Mouse (Mus musculus) MEL (cell line): ENCODE measurements around the gene Vps37b. TPM values are rescaled to one million over a fixed set of nuclear protein-coding genes. Genes with fewer than 3 reads are reported as not detected.
A peak's percentile ranks its signal among the peaks of the same experiment; 100 is the strongest.

Source experiments
- DNase-seq: peaks from one replicate; pipeline ENCODE4 v3.0.0; 2011; ENCODE audit warnings: low read depth, low spot score
- H3K27ac ChIP-seq: 2 replicates; pipeline ENCODE4 v1.5.1; 2012; ENCODE audit warnings: low read depth, mild to moderate bottlenecking, control low read depth, low read length, moderate library complexity; ENCODE audit not compliant: control insufficient read depth
- H3K27me3 ChIP-seq, 2 experiments: fragments of 150-350 bp in 1 of 2; sonication (generic) in 1 of 2; 2 replicates each; pipeline ENCODE4 v1.6.1; 2012; ENCODE audit warnings: low read length in 2 of 2, mild to moderate bottlenecking in 2 of 2, improper control_type of control experiment in 1 of 2, moderate library complexity in 1 of 2; ENCODE audit not compliant: insufficient read depth in 2 of 2, control insufficient read depth in 1 of 2
- H3K36me3 ChIP-seq, 2 experiments: 2 replicates each; pipeline ENCODE4 v1.6.1; 2012 to 2014; ENCODE audit warnings: low read length in 2 of 2, improper control_type of control experiment in 1 of 2, inconsistent platforms in 1 of 2, mild to moderate bottlenecking in 1 of 2; ENCODE audit not compliant: insufficient read depth in 2 of 2, control insufficient read depth in 1 of 2
- H3K4me1 ChIP-seq, 2 experiments: fragments of 150-350 bp in 1 of 2; sonication (generic) in 1 of 2; 2 replicates each; pipeline ENCODE4 v1.6.1; 2012; ENCODE audit warnings: low read length in 2 of 2, improper control_type of control experiment in 1 of 2, mild to moderate bottlenecking in 1 of 2; ENCODE audit not compliant: insufficient read depth in 2 of 2, control insufficient read depth in 1 of 2
- H3K4me3 ChIP-seq, 2 experiments: fragments of 150-350 bp in 1 of 2; sonication (generic) in 1 of 2; 2 replicates each; pipeline ENCODE4 v1.5.1; 2012; ENCODE audit warnings: low read depth in 2 of 2, low read length in 2 of 2, mild to moderate bottlenecking in 2 of 2, moderate library complexity in 2 of 2, control low read depth in 1 of 2, improper control_type of control experiment in 1 of 2; ENCODE audit not compliant: control insufficient read depth in 1 of 2, insufficient read depth in 1 of 2
- H3K79me2 ChIP-seq: 2 replicates; pipeline ENCODE4 v1.6.1; 2012; ENCODE audit warnings: mild to moderate bottlenecking, low read length, moderate library complexity; ENCODE audit not compliant: control insufficient read depth, poor library complexity, insufficient read depth
- H3K9ac ChIP-seq: 2 replicates; pipeline ENCODE4 v1.6.1; 2012; ENCODE audit warnings: low read depth, mild to moderate bottlenecking, control low read depth, low read length, moderate library complexity; ENCODE audit not compliant: control insufficient read depth, poor library complexity, severe bottlenecking
- H3K9me3 ChIP-seq: fragments of 150-350 bp; sonication (generic); replicated peaks from 2 replicates; pipeline ENCODE4 v1.6.1; 2012; ENCODE audit warnings: mild to moderate bottlenecking, low read length, improper control_type of control experiment, moderate library complexity; ENCODE audit not compliant: insufficient read depth
- BHLHE40 ChIP-seq: IDR thresholded peaks from 2 replicates; pipeline ENCODE4 v1.6.1; 2012; ENCODE audit warnings: low read depth, mild to moderate bottlenecking, inconsistent platforms, low read length, improper control_type of control experiment, borderline replicate concordance
- CHD1 ChIP-seq: IDR thresholded peaks from 2 replicates; pipeline ENCODE4 v1.6.1; 2012; ENCODE audit warnings: low read depth, mild to moderate bottlenecking, inconsistent platforms, low read length, improper control_type of control experiment
- CTCF ChIP-seq, 3 experiments: IDR thresholded peaks in 2 of 3; conservative IDR thresholded peaks in 1 of 3; 2 replicates each; pipeline ENCODE4 v1.5.1; 2011 to 2012; ENCODE audit warnings: low read length in 3 of 3, low read depth in 2 of 3, mild to moderate bottlenecking in 2 of 3, improper control_type of control experiment in 1 of 3, inconsistent platforms in 1 of 3, mixed read lengths in 1 of 3, moderate library complexity in 1 of 3; ENCODE audit not compliant: control insufficient read depth in 1 of 3, insufficient read depth in 1 of 3, poor library complexity in 1 of 3, severe bottlenecking in 1 of 3
- E2F4 ChIP-seq: IDR thresholded peaks from 2 replicates; pipeline ENCODE4 v1.6.1; 2011; ENCODE audit warnings: low read depth, low read length, improper control_type of control experiment, borderline replicate concordance
- ELF1 ChIP-seq: IDR thresholded peaks from 2 replicates; pipeline ENCODE4 v1.6.1; 2014; ENCODE audit warnings: low read depth, mild to moderate bottlenecking, inconsistent platforms, low read length, improper control_type of control experiment, moderate library complexity
- EP300 ChIP-seq, 2 experiments: IDR thresholded peaks; 2 replicates each; pipeline ENCODE4 v1.6.1; 2011; ENCODE audit warnings: improper control_type of control experiment in 2 of 2, low read length in 2 of 2, low read depth in 1 of 2, mild to moderate bottlenecking in 1 of 2
- ETS1 ChIP-seq: IDR thresholded peaks from 2 replicates; pipeline ENCODE4 v1.6.1; 2012; ENCODE audit warnings: low read depth, mild to moderate bottlenecking, inconsistent platforms, low read length, improper control_type of control experiment, moderate library complexity
- GABPA ChIP-seq: IDR thresholded peaks from 2 replicates; pipeline ENCODE4 v1.6.1; 2012; ENCODE audit warnings: low read depth, mild to moderate bottlenecking, inconsistent platforms, low read length, improper control_type of control experiment, moderate library complexity
- GATA1 ChIP-seq: IDR thresholded peaks from 2 replicates; pipeline ENCODE4 v1.6.1; 2011; ENCODE audit warnings: low read depth, low read length, improper control_type of control experiment
- HCFC1 ChIP-seq: IDR thresholded peaks from 2 replicates; pipeline ENCODE4 v1.6.1; 2012; ENCODE audit warnings: low read depth, mild to moderate bottlenecking, inconsistent platforms, low read length, improper control_type of control experiment, moderate library complexity
- JUND ChIP-seq: IDR thresholded peaks from 2 replicates; pipeline ENCODE4 v1.6.1; 2011; ENCODE audit warnings: low read depth, mild to moderate bottlenecking, improper control_type of control experiment, low read length
- KAT2A ChIP-seq: conservative IDR thresholded peaks from 2 replicates; pipeline ENCODE4 v1.6.1; 2012; ENCODE audit warnings: low read depth, low read length, improper control_type of control experiment, inconsistent platforms
- MAFK ChIP-seq: IDR thresholded peaks from 2 replicates; pipeline ENCODE4 v1.6.1; 2011; ENCODE audit warnings: low read depth, mild to moderate bottlenecking, low read length, improper control_type of control experiment, borderline replicate concordance
- MAX ChIP-seq: IDR thresholded peaks from 2 replicates; pipeline ENCODE4 v1.6.1; 2011; ENCODE audit warnings: low read length, improper control_type of control experiment
- MAZ ChIP-seq: IDR thresholded peaks from 2 replicates; pipeline ENCODE4 v1.6.1; 2012; ENCODE audit warnings: low read depth, mild to moderate bottlenecking, inconsistent platforms, low read length, improper control_type of control experiment
- MEF2A ChIP-seq: IDR thresholded peaks from 2 replicates; pipeline ENCODE4 v1.6.1; 2014; ENCODE audit warnings: low read depth, mild to moderate bottlenecking, inconsistent platforms, low read length, improper control_type of control experiment; ENCODE audit not compliant: poor library complexity, insufficient replicate concordance, severe bottlenecking; ENCODE audit errors: extremely low read depth
- MXI1 ChIP-seq: IDR thresholded peaks from 2 replicates; pipeline ENCODE4 v1.6.1; 2011; ENCODE audit warnings: mild to moderate bottlenecking, low read depth, low read length, improper control_type of control experiment
- MYB ChIP-seq: IDR thresholded peaks from 2 replicates; pipeline ENCODE4 v1.6.1; 2011; ENCODE audit warnings: mild to moderate bottlenecking, low read depth, low read length, improper control_type of control experiment
- NELFE ChIP-seq: IDR thresholded peaks from 2 replicates; pipeline ENCODE4 v1.6.1; 2011; ENCODE audit warnings: low read depth, low read length, improper control_type of control experiment
- POLR2A ChIP-seq, 2 experiments: IDR thresholded peaks; 2 replicates each; pipeline ENCODE4 v1.6.1; 2011 to 2012; ENCODE audit warnings: low read length in 2 of 2, mild to moderate bottlenecking in 2 of 2, control low read depth in 1 of 2, improper control_type of control experiment in 1 of 2, low read depth in 1 of 2, moderate library complexity in 1 of 2; ENCODE audit not compliant: control insufficient read depth in 1 of 2, insufficient read depth in 1 of 2, poor library complexity in 1 of 2
- POLR2AphosphoS2 ChIP-seq: IDR thresholded peaks from 2 replicates; pipeline ENCODE4 v1.6.1; 2011; ENCODE audit warnings: low read length, improper control_type of control experiment
- POLR2AphosphoS5 ChIP-seq: IDR thresholded peaks from 2 replicates; pipeline ENCODE4 v1.6.1; 2012; ENCODE audit warnings: low read depth, borderline replicate concordance, mild to moderate bottlenecking, inconsistent platforms, low read length, moderate library complexity, mixed read lengths
- RAD21 ChIP-seq: IDR thresholded peaks from 2 replicates; pipeline ENCODE4 v1.6.1; 2011; ENCODE audit warnings: mild to moderate bottlenecking, low read depth, low read length, improper control_type of control experiment
- RCOR1 ChIP-seq: IDR thresholded peaks from 2 replicates; pipeline ENCODE4 v1.6.1; 2012; ENCODE audit warnings: low read depth, mild to moderate bottlenecking, inconsistent platforms, low read length, improper control_type of control experiment
- SIN3A ChIP-seq: IDR thresholded peaks from 2 replicates; pipeline ENCODE4 v1.6.1; 2012; ENCODE audit warnings: low read length, improper control_type of control experiment, inconsistent platforms
- SMC3 ChIP-seq: IDR thresholded peaks from 2 replicates; pipeline ENCODE4 v1.6.1; 2011; ENCODE audit warnings: low read depth, low read length, improper control_type of control experiment
- TAL1 ChIP-seq: IDR thresholded peaks from 2 replicates; pipeline ENCODE4 v1.6.1; 2012; ENCODE audit warnings: mild to moderate bottlenecking, inconsistent platforms, low read length, moderate library complexity, mixed read lengths
- TBP ChIP-seq: IDR thresholded peaks from 2 replicates; pipeline ENCODE4 v1.8.0; 2011; ENCODE audit warnings: low read depth, low read length, improper control_type of control experiment
- TCF12 ChIP-seq: IDR thresholded peaks from 2 replicates; pipeline ENCODE4 v1.6.1; 2014; ENCODE audit warnings: low read depth, mild to moderate bottlenecking, inconsistent platforms, low read length, improper control_type of control experiment, moderate library complexity
- UBTF ChIP-seq: IDR thresholded peaks from 2 replicates; pipeline ENCODE4 v1.6.1; 2012; ENCODE audit warnings: low read depth, mild to moderate bottlenecking, inconsistent platforms, low read length, improper control_type of control experiment, moderate library complexity, borderline replicate concordance; ENCODE audit not compliant: insufficient read depth
- USF2 ChIP-seq, 2 experiments: IDR thresholded peaks; 2 replicates each; pipeline ENCODE4 v1.6.1; 2011 to 2012; ENCODE audit warnings: improper control_type of control experiment in 2 of 2, low read length in 2 of 2, borderline replicate concordance in 1 of 2, inconsistent platforms in 1 of 2, low read depth in 1 of 2, mild to moderate bottlenecking in 1 of 2; ENCODE audit not compliant: insufficient read depth in 1 of 2
- ZC3H11A ChIP-seq: IDR thresholded peaks from 2 replicates; pipeline ENCODE4 v1.6.1; 2012; ENCODE audit warnings: low read depth, mild to moderate bottlenecking, inconsistent platforms, low read length, improper control_type of control experiment
- ZKSCAN1 ChIP-seq: IDR thresholded peaks from 2 replicates; pipeline ENCODE4 v1.6.1; 2012; ENCODE audit warnings: low read depth, mild to moderate bottlenecking, inconsistent platforms, low read length, improper control_type of control experiment, moderate library complexity
- ZMIZ1 ChIP-seq: IDR thresholded peaks from 2 replicates; pipeline ENCODE4 v1.6.1; 2012; ENCODE audit warnings: low read depth, mild to moderate bottlenecking, inconsistent platforms, low read length, improper control_type of control experiment, moderate library complexity
- ZNF384 ChIP-seq: IDR thresholded peaks from 2 replicates; pipeline ENCODE4 v1.6.1; 2012; ENCODE audit warnings: low read depth, mild to moderate bottlenecking, inconsistent platforms, low read length, improper control_type of control experiment
- polyA plus RNA-seq, 2 experiments: library from polyadenylated mRNA; stranded (reverse) in 1 of 2; unstranded in 1 of 2; fragments of >175 nt in 1 of 2; fragments of >200 nt in 1 of 2; gene quantifications; 2 replicates each; pipeline versions ENCODE4 v1.2.1 to v1.2.4; 2012; ENCODE audit warnings: low replicate concordance in 2 of 2, low read depth in 1 of 2; ENCODE audit not compliant: insufficient read length in 2 of 2, insufficient read depth in 1 of 2, missing spikeins in 1 of 2
- total RNA-seq: library from RNA; depleted of rRNA; stranded (reverse); fragments of 300-350 nt; gene quantifications from 2 replicates; pipeline ENCODE4 v1.2.3, GENCODE M21; 2012

Vps37b gene
- total and polyA plus RNA-seq, 3 experiments, result 28.6 to 66.0 TPM; not detected in 1

- Histone ChIP-seq H3K27me3 (no peaks in the 10 kb centered on the region), H3K4me1 (peaks cover 29 to 64% of the 10 kb centered on the region in 2 experiments), H3K4me3 (peak overlapping the region; percentile 28 to 34), H3K9ac (peak overlapping the region; percentile 50), H3K79me2 (peaks cover 84% of the 10 kb centered on the region), H3K9me3 (no peaks in the 10 kb centered on the region), H3K36me3 (peaks cover 5 to 52% of the 10 kb centered on the region in 2 experiments), H3K27ac (peak overlapping the region; percentile 66)
- peak; percentile 94 for DNase-seq
- no peak for TF ChIP-seq POLR2A (IDR thresholded peaks at IDR 0.05; ENCODE audit: control insufficient read depth in 1 of 2, insufficient read depth in 1 of 2, low read depth in 1 of 2, low read length in 2 of 2, poor library complexity in 1 of 2)
- TF ChIP-seq TBP, result peak; percentile 68; the same call in 1 of the 2 replicates
- no peak for TF ChIP-seq SMC3
- TF ChIP-seq UBTF, result no peak
- TF ChIP-seq ZMIZ1, result no peak
- peak; percentile 55; the same call in 1 of the 2 replicates for TF ChIP-seq ZNF384
- TF ChIP-seq POLR2AphosphoS5, result no peak
- TF ChIP-seq CHD1, result no peak
- no peak for TF ChIP-seq MAZ
- no peak; the same call in 1 of the 2 replicates for TF ChIP-seq KAT2A
- TF ChIP-seq ZKSCAN1, result no peak
- TF ChIP-seq SIN3A, result peak; percentile 92
- TF ChIP-seq USF2 (IDR thresholded peaks at IDR 0.05; ENCODE audit: borderline replicate concordance in 1 of 2, insufficient read depth in 1 of 2, low read depth in 1 of 2, low read length in 2 of 2), result no peak
- 0 out of 2 replicates have a peak, but pooled peaks have one; percentile 65 for TF ChIP-seq ELF1
- TF ChIP-seq MAX, result no peak
- 0 out of 2 replicates have a peak, but pooled peaks have one; percentile 14 for TF ChIP-seq MYB
- no peak for TF ChIP-seq JUND
- TF ChIP-seq RAD21, result no peak
- no peak for TF ChIP-seq GABPA
- peak; percentile 82 to 83 for TF ChIP-seq EP300 (IDR thresholded peaks at IDR 0.05; ENCODE audit: low read depth in 1 of 2, low read length in 2 of 2)
- peak; percentile 84 for TF ChIP-seq TAL1
- peak; percentile 37; the same call in 1 of the 2 replicates for TF ChIP-seq MAFK
- no peak for TF ChIP-seq E2F4
- TF ChIP-seq BHLHE40, result no peak
- peak; percentile 80 for TF ChIP-seq GATA1
- TF ChIP-seq HCFC1, result 0 out of 2 replicates have a peak, but pooled peaks have one; percentile 33
- no peak for TF ChIP-seq NELFE
- TF ChIP-seq TCF12, result peak; percentile 88
- TF ChIP-seq CTCF (IDR thresholded peaks at IDR 0.05 in 2 of 3, conservative IDR thresholded peaks at IDR 0.05 in 1 of 3; ENCODE audit: control insufficient read depth in 1 of 3, insufficient read depth in 1 of 3, low read depth in 2 of 3, low read length in 3 of 3, poor library complexity in 1 of 3, severe bottlenecking in 1 of 3), result no peak
- peak; percentile 70 for TF ChIP-seq RCOR1
- TF ChIP-seq MEF2A, result peak; percentile 64; the same call in 1 of the 2 replicates
- TF ChIP-seq ZC3H11A, result no peak
- TF ChIP-seq ETS1, result peak; percentile 90
- peak; percentile 66 for TF ChIP-seq MXI1
- no peak for TF ChIP-seq POLR2AphosphoS2
These were observed 12.5 kb downstream of the Vps37b start for GRCm38 (mm10) chr5:124019348-124020216.
